Mouse (Mus musculus) left cerebral cortex, adult 2 months (tissue): Measurements from ENCODE around the gene Flvcr1. TPM values are rescaled to one million over a fixed set of nuclear protein-coding genes. Genes with fewer than 3 reads are reported as not detected.
"Not testable (repeated sequence)": the region's sequence is repeated elsewhere in the genome, so short reads cannot be mapped to it uniquely, and the experiment has no call there.

Source experiments
- DNase-seq, 2 experiments: peaks; one replicate each; pipeline ENCODE4 v3.0.0; 2021 to 2022; ENCODE audit warnings: low spot score in 2 of 2, mixed read lengths in 1 of 2; ENCODE audit errors: extremely low spot score in 1 of 2
- H3K27ac ChIP-seq: fragments of 200-600 bp; 2 replicates; pipeline ENCODE4 v1.8.1; 2022
- H3K4me3 ChIP-seq: fragments of 200-600 bp; 2 replicates; pipeline ENCODE4 v1.8.1; 2022
- CTCF ChIP-seq: fragments of 200-600 bp; IDR thresholded peaks from 2 replicates; pipeline ENCODE4 v1.8.1; 2022; ENCODE audit warnings: antibody characterized with exemption, mild to moderate bottlenecking, moderate library complexity
- intact Hi-C: fragments of 180-260 bp; cut with DNase I; formaldehyde crosslinking; loops from one replicate; pipeline ENCODE4 v1.15.1; 2025
- total RNA-seq, 2 experiments: library from RNA; stranded (reverse); gene quantifications; 2 replicates each; pipeline ENCODE4 v1.2.3; 2021

Flvcr1 gene
- total RNA-seq, 2 experiments from 2014 or later, result 14.4 to 16.8 TPM

DNA sequence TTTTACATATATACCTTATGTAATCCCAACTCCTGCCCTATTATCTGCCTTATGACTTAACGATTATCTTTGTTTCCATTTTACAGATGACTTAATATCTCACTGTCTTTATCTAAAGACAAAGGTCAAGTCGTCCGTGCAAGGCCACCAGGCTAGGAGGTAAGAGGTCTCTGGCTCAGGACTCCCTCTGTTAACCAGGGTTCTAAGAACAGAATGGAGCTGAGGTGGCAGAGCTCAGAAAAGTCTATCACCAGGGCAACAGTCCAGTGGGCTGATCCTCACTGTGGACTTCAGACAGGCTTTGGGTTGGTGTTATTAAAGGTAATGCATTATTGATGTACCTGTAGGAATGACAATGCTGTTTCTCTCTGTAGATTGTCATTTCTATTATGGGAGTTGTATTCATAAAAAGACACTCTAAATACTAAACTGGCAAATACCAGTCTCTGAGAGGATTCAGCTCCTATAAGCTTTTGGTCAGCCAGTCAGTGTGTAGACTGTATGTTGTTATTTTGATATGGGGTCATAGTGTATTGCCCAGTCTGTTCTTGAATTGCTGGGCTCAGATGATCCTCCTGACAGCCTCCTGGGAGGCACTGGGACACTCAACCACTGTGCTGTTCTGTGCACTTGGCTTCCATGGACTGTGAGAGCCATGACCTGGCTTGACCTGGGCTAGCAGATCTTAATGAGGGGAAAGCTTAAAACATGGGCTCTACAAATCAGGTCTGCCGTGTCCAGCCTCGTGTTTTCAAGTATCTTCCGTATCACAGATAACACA is 10.8 kb upstream of the Flvcr1 start, which contains the start of gene Spata45:
Spata45 (plus strand) TSS at position 86 of the 781 bp plus-strand sequence.
- Histone ChIP-seq H3K4me3 (no peak within 1 kb of the TSS), H3K27ac (no peak within 1 kb of the TSS)
- TF ChIP-seq CTCF, result no peak
- DNase-seq, result no peak
- intact Hi-C loops, result no loop called here

DNA sequence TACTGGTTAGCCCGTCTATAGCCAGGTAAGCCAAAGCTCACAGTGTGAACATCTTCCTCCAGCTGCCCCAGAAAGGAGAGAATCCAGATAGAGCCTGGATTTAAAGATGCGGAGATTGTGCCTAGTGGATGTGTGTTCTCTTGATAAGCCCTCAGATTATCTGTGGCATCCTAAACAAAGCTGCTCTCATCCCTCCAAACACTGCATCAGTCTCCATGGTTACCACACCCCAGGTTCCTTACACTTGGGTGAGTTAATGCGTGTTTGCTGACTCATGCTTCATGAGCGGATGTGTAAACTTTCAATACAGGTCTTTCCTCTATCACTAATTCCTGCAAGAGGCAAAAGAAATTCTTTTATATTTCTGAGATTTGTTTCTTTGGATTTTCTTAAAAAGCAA is 9.7 kb upstream of the Flvcr1 start:
- intact Hi-C loops, result no loop called here
- Histone ChIP-seq H3K4me3 (no peak overlapping the region), H3K27ac (no peak overlapping the region)
- no peak for TF ChIP-seq CTCF
- DNase-seq, result peak in 1 of 2 experiments; percentile 20

DNA sequence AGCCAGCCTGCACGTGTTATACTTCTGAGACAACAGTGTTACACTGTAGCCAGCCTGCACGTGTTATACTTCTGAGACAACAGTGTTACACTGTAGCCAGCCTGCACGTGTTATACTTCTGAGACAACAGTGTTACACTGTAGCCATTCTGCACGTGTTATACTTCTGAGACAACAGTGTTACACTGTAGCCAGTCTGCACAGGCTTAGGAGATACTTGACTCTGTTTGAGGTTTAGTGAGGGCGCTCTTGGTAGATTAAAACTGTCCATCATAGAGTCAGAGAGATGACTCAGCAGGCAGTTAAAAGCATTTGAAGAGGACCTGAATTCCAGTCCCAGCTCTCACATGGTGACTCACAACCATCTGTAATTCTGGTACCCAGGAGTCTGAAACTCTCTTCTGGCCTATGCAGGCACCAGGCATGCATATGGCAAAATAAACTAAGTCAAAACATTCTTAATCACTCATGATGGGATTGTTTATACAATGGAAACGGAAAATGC is 5.0 kb upstream of the Flvcr1 start:
- H3K4me3 ChIP-seq, H3K27ac ChIP-seq, DNase-seq, intact Hi-C loops: not testable (repeated sequence)

DNA sequence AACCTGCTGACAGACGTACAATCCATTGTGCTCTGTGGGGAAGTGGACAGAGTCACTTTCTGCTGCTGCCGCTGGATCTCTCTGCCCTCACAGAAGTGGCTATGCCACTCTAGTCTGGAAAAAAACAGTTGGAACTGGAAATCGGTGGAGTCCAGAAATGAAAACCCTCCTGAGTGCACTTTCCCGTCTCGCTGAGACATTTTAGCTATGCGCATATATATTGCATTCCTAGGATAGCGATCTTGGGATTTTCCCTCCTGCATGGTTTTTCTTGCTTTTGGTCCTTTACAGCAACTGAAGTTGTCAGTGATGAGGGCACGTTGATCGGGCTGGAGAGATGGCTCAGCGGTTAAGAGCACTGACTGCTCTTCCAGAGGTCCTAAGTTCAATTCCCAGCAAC is 4.2 kb upstream of the Flvcr1 start:
- H3K27ac ChIP-seq, result no peak overlapping the region
- intact Hi-C loops, result no loop called here
- no peak overlapping the region for H3K4me3 ChIP-seq
- no peak for TF ChIP-seq CTCF
- DNase-seq, result no peak

DNA sequence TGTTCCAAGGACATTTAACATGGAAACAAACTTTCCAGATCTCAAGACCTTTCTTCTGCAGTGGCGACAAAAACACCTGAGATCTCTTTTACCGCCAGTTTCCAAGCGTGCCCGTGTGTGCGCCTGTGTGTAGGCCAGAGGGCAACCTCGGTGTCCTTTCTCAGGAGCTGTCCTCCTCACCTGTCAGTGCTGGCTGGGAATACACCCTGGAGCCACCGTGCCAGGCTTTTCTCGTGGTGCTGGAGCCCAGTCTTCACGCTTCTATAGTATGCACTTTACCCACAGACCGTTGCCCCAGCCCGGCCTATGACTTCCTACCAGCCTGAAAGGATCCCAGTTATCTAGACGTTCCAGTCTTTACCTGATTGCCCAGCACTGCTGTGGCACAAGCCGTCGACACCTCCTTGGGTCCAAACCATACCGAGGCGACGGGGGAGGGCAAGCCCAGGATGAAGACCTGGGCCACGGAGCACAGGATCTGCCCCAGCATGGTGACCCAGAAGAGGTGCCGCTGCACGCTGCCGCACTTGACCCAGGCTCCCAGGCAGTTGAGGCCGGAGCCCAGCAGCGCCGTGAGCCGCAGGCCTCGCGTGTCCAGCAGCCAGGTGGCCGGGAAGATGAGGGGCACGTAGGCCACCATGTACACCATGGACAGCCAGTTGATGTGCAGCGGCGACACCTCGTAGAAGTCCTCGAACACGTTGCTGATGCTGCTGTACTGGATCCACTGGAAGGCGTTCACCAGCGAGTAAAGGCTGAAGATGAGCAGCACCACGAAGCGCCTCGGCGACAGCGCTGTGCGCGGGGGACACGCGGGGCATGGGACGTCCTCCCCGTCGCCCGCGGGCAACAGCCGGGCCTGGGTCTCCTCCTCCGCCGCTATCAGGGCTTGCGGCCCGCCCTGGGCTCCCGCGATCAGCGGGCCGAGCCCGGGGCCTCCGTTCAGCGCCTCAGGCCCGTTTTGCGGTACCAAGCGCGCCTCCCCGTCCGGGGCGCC is 644 bp downstream of the Flvcr1 start:
- peak overlapping the region; percentile 76 for H3K4me3 ChIP-seq
- no peak for TF ChIP-seq CTCF
- intact Hi-C loops, result loop anchor here (2.0 to 5.0 kb wide), 2 partner anchors 37 to 692 kb away; partner anchors contain the start of genes Lpgat1, Nsl1 and Tatdn3
- DNase-seq, result peak in 1 of 2 experiments; percentile 36
- peak overlapping the region; percentile 87 for H3K27ac ChIP-seq

DNA sequence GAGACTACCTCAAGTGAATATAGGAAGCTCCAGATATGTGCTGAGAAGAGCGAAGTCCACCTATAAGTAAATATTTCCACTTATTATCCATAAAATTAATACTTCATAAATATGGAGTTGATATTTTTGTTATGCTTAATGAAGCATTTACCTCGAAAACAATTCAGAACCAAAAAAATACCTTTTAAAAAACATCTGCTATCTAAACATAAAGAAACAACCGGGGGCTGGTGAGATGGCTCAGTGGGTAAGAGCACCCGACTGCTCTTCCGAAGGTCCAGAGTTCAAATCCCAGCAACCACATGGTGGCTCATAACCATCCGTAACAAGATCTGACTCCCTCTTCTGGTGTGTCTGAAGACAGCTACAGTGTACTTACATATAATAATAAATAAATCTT is 2.2 kb downstream of the Flvcr1 start:
- not testable (repeated sequence) for H3K4me3 ChIP-seq, H3K27ac ChIP-seq, DNase-seq
- intact Hi-C loops, result loop anchor here (5.0 kb wide), 1 partner anchor 82 kb away; no protein-coding TSS in a partner anchor

DNA sequence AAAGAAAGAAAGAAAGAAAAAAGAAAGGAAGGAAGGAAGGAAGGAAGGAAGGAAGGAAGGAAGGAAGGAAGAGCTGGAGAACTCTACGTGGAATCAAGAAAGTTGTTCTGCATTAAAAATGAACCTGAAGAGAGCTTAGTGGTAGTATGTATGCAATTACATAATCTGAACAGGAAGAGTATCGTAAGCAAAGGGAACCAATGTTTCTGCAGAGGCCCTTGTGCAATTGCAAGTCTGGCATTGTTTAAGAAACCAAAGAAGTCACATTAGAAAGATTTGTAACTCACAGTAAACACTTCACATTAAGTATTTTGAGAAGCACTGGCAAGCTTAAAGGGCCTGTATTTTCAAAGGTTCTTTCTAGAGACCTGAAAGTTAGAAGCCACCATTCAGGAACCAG is 2.8 kb downstream of the Flvcr1 start:
- TF ChIP-seq CTCF, result no peak
- intact Hi-C loops, result loop anchor here (5.0 kb wide), 1 partner anchor 81 kb away; no protein-coding TSS in a partner anchor

DNA sequence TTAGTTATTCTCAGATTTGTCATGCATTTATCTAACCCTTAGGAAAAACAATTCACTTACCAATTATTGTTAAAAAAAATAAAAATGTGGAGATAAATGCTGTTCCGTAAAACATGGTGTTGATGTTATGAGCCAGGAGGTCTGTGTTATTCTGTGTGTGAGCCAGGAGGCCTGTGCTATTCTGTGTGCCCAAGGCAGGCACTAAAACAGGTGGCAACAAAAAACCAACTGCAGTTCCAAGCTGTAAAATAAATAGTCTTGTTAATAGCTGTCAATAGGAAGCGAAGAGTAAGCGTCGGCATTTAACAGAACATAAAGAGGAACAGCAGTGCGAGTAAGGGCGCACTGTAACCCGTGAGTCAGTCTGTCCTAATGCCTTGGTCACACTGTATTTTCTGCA is 4.9 kb downstream of the Flvcr1 start:
- Histone ChIP-seq H3K4me3 (no peak overlapping the region), H3K27ac (no peak overlapping the region)
- intact Hi-C loops, result loop anchor here (5.0 kb wide), 1 partner anchor 79 kb away; no protein-coding TSS in a partner anchor
- no peak for TF ChIP-seq CTCF
- no peak for DNase-seq

More for the DNA sequence above, 2.8 kb downstream of the Flvcr1 start:
- no peak overlapping the region for H3K27ac ChIP-seq
- no peak overlapping the region for H3K4me3 ChIP-seq
- no peak for DNase-seq

DNA sequence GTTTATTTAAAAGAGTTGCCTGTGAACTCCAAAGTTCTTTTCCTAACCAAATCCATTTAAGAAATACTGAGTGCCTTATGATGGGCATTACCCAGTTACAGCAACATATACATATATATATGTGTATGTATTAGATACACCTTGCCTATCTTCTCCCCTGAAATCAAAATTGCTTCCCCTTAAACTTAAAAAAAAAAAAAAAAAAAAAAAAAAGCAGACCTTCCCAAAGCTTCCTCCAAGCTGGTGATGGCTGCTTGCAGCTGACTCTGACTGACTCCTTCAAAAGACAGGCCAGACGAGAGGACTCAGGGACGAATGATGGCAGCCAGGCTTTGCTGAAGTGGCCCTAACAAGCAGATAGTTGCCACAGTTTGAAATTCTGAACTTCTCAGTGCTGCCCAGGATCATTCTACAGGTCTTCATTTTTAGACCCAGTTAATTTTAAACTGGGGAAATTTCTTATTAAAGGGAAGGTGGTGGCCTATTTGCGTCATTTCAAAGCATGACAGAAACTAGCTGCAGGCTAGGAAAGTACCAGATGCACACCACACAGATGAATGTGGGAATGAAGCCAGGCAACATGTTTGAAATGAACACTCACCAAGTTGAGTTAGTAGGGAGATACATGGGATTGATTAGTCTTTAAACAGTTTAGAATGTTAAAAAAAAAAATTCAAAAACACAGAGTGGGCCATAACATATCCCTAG is 5.6 kb downstream of the Flvcr1 start:
- Histone ChIP-seq H3K27ac (no peak overlapping the region), H3K4me3 (no peak overlapping the region)
- intact Hi-C loops, result loop anchor here (5.0 kb wide), 1 partner anchor 78 kb away; no protein-coding TSS in a partner anchor
- no peak for TF ChIP-seq CTCF
- no peak for DNase-seq

DNA sequence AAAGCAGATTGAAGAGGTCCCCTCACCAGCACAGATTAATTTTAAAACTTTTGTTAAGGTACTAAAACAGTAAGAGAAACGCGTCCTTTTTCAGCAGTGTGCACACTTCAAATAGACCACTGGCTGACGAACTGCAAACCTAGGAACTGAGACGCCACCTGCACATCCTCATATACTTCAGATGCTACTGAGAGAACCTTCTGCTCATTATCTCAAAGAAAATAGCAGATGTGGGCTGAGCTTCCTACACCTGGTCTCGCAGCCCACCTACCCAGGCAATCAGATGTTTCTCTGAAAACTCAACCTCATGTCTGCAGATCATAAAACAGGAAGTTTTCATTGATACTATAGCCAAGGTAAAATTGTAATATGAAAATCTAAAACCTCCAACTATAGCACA is 6.2 kb downstream of the Flvcr1 start:
- intact Hi-C loops, result loop anchor here (5.0 kb wide), 1 partner anchor 78 kb away; no protein-coding TSS in a partner anchor
- H3K27ac ChIP-seq, result no peak overlapping the region
- no peak for DNase-seq
- TF ChIP-seq CTCF, result no peak
- H3K4me3 ChIP-seq, result no peak overlapping the region

DNA sequence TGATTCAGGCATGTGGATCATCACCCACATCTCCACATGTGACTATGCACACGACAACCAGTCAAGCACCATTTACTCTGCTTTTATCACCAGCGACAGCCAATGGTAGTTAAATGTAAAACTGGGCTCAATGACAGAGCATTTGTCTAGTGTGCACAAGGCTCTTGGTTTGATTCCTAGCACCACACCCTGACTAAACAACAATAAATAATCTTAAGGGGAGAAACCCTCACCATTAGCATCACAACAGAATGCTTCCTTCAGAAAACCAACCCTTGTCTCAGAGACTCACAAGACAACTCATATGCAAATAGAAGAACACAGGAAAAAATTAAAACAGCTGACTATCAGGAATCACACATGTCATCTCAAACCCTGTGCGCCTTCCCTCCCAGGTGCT is 11.7 kb downstream of the Flvcr1 start:
- no peak for DNase-seq
- no peak for TF ChIP-seq CTCF
- Histone ChIP-seq H3K27ac (no peak overlapping the region), H3K4me3 (no peak overlapping the region)
- intact Hi-C loops, result no loop called here
